Mouse (Mus musculus): ENCODE results near the gene Hoxb4. TPM values are rescaled to one million over a fixed set of nuclear protein-coding genes. Genes with fewer than 3 reads are reported as not detected.

Gene Hoxb4
- polyA plus RNA-seq, 1 experiment = not detected

- H3K27ac ChIP-seq (ENCODE audit: insufficient read depth, low read depth, low read length) = no peak overlapping the region
- no peak overlapping the region for H3K4me3 ChIP-seq (ENCODE audit: insufficient read depth, low read depth, low read length)
- no peak for TF ChIP-seq POLR2A (IDR thresholded peaks at IDR 0.05; ENCODE audit: insufficient read depth, low read depth, low read length)
- no peak for TF ChIP-seq CTCF (IDR thresholded peaks at IDR 0.05; ENCODE audit: insufficient read depth, low read depth, low read length)
- WGBS = 2% methylated on average over 4 of the region's 4 CpGs
- peaks cover 3% of the 10 kb centered on the region; the same call in 1 of the 2 replicates for H3K4me1 ChIP-seq (ENCODE audit: control insufficient read depth, insufficient read depth, low read length)
Observed at GRCm38 (mm10) chr11:96342576-96342930, 24.5 kb downstream of the Hoxb4 start.

DNA sequence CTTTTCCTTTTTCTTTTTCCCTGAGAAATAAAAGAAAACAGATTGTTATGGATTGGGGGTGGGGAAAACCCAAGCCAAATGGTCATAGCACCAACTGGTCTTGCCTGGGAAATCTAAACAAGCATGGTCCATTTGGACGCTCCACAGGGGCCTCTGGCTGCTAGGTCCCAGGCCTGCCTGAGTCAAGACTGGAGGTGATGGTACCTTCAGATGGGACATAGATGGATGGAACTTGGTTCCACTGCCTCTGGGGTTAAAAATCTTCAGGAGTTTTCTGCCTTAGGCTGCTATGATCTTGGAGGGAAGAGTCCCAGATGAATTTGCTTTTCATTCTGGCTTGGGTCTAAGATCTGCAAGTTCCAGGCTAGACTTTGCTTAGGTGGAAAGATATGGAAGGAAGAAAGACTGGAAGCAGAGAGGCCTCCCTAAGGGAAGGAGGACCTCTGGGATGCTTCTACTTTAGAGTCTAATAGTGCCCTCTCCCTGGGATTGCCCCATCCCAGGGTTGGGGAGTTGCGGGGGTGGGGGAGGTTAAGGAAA, 25.2 kb downstream of the Hoxb4 start:
- H3K27ac ChIP-seq (ENCODE audit: insufficient read depth, low read depth, low read length) = no peak overlapping the region
- H3K4me1 ChIP-seq (ENCODE audit: control insufficient read depth, insufficient read depth, low read length) = peaks cover 3% of the 10 kb centered on the region; the same call in 1 of the 2 replicates
- 7% methylated on average over 2 of the region's 2 CpGs for WGBS
- TF ChIP-seq CTCF (IDR thresholded peaks at IDR 0.05; ENCODE audit: insufficient read depth, low read depth, low read length) (no peak), POLR2A (IDR thresholded peaks at IDR 0.05; ENCODE audit: insufficient read depth, low read depth, low read length) (no peak)
- H3K4me3 ChIP-seq (ENCODE audit: insufficient read depth, low read depth, low read length) = no peak overlapping the region

DNA sequence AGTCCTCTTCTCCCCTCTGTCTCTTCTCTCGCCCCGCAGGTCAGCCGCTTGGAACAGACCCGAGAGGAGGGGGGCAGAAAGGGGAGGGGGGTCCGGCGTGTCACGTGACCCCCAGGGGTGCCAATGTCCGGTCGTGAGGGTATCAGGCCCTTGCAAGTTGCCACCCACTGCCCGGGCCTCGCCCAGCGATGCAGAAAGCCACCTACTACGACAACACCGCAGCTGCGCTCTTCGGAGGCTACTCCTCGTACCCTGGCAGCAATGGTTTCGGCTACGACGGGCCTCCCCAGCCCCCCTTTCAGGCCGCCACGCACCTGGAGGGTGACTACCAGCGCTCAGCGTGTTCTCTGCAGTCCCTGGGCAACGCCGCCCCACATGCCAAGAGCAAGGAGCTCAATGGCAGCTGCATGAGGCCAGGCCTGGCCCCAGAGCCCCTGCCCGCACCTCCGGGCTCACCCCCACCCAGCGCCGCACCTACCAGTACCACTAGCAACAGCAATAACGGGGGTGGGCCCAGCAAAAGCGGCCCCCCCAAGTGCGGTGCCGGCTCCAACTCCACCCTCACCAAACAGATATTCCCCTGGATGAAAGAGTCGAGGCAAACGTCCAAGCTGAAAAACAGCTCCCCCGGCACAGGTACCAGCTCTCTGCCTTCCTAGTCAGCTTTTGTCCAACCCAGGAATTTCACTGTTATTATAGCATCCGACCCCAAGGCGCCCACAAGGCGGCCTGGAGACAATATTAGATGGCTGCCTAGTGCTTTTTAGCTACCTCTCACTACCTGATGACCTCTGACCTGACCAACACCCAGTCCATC, 26.2 kb downstream of the Hoxb4 start:
- 2% methylated on average over 40 of the region's 40 CpGs for WGBS

GRCm38 (mm10) chr11:96344878-96345159, 26.8 kb downstream of the Hoxb4 start:
- Histone ChIP-seq H3K27ac (ENCODE audit: insufficient read depth, low read depth, low read length) (no peak overlapping the region), H3K4me3 (ENCODE audit: insufficient read depth, low read depth, low read length) (no peak overlapping the region), H3K4me1 (ENCODE audit: control insufficient read depth, insufficient read depth, low read length) (peaks cover 3% of the 10 kb centered on the region; the same call in 1 of the 2 replicates)
- WGBS = 3% methylated on average over 6 of the region's 6 CpGs
- TF ChIP-seq POLR2A (IDR thresholded peaks at IDR 0.05; ENCODE audit: insufficient read depth, low read depth, low read length) = no peak
- no peak for TF ChIP-seq CTCF (IDR thresholded peaks at IDR 0.05; ENCODE audit: insufficient read depth, low read depth, low read length)

More for the DNA sequence above, 26.2 kb downstream of the Hoxb4 start:
- no peak overlapping the region for H3K27ac ChIP-seq (ENCODE audit: insufficient read depth, low read depth, low read length)
- no peak for TF ChIP-seq CTCF (IDR thresholded peaks at IDR 0.05; ENCODE audit: insufficient read depth, low read depth, low read length)
- no peak for TF ChIP-seq POLR2A (IDR thresholded peaks at IDR 0.05; ENCODE audit: insufficient read depth, low read depth, low read length)
- peaks cover 3% of the 10 kb centered on the region; the same call in 1 of the 2 replicates for H3K4me1 ChIP-seq (ENCODE audit: control insufficient read depth, insufficient read depth, low read length)
- no peak overlapping the region for H3K4me3 ChIP-seq (ENCODE audit: insufficient read depth, low read depth, low read length)

- Histone ChIP-seq H3K4me3 (ENCODE audit: insufficient read depth, low read depth, low read length) (no peak overlapping the region), H3K27ac (ENCODE audit: insufficient read depth, low read depth, low read length) (no peak overlapping the region), H3K4me1 (ENCODE audit: control insufficient read depth, insufficient read depth, low read length) (peaks cover 3% of the 10 kb centered on the region; the same call in 1 of the 2 replicates)
- TF ChIP-seq CTCF (IDR thresholded peaks at IDR 0.05; ENCODE audit: insufficient read depth, low read depth, low read length) (no peak), POLR2A (IDR thresholded peaks at IDR 0.05; ENCODE audit: insufficient read depth, low read depth, low read length) (no peak)
- WGBS = 2% methylated on average over 43 of the region's 56 CpGs
Observed at GRCm38 (mm10) chr11:96345220-96345892, 27.3 kb downstream of the Hoxb4 start.

DNA sequence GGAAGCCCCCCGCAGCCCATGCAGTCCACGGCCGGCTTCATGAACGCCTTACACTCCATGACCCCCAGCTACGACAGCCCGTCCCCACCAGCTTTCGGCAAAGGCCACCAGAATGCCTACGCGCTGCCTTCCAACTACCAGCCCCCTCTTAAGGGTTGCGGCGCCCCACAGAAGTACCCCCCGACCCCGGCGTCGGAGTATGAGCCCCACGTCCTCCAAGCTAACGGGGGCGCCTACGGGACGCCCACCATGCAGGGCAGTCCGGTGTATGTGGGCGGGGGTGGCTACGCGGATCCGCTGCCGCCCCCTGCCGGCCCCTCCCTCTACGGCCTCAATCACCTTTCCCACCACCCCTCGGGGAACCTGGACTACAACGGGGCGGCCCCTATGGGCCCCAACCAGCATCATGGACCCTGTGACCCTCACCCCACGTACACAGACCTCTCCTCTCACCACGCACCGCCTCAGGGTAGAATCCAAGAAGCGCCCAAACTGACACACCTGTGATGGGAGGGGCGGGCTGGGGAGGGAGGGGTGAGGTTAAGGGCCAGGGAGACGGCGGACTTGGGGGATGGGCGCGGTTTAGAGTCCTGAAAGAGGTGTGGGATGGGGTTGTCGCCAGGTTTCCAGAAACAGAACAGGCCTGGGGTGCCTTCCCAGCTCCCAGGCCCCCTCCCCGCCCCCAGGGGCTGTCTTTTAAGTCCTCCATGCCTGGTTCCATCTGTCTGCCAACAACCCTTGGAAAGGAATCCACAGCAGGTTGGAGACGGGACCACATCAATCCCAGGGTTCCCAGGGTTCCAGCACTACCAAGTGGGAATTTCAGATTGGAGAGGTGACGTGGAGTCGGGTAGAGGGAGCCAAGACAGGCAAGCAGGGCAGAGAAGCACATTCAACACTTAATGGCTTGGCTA, 28.1 kb downstream of the Hoxb4 start:
- 3% methylated on average over 45 of the region's 45 CpGs for WGBS
- TF ChIP-seq CTCF (IDR thresholded peaks at IDR 0.05; ENCODE audit: insufficient read depth, low read depth, low read length) (no peak), POLR2A (IDR thresholded peaks at IDR 0.05; ENCODE audit: insufficient read depth, low read depth, low read length) (no peak)
- Histone ChIP-seq H3K27ac (ENCODE audit: insufficient read depth, low read depth, low read length) (no peak overlapping the region), H3K4me3 (ENCODE audit: insufficient read depth, low read depth, low read length) (no peak overlapping the region), H3K4me1 (ENCODE audit: control insufficient read depth, insufficient read depth, low read length) (peaks cover 3% of the 10 kb centered on the region; the same call in 1 of the 2 replicates)

DNA sequence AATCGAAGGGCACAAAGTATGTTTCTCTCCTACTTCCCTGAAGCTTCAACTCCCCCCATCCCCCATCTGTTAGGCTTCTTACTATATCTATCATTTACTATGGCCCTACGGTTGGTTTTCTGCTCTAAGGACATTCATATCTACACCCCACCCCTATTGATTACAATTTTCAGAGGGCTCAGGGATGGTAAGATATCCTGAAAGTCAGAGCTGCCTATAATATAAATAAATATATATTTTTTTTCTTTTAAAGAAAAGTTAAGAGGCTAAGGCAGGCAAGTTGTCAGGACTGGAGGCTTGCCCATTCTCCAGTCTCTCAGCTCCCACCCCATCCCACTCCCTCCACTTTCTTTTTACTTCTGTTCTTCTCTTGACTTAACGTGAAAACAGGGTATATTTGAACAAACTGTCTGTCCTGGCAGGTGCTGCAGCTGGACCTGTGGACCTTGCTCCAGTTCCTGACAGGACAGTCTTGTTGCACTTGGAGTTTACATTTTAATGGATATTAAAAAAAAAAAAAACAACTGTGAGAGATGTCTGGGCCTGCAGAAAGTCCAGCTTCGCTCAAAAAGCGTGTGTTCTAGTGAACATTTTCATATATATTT, 29.0 kb downstream of the Hoxb4 start:
- Histone ChIP-seq H3K4me1 (ENCODE audit: control insufficient read depth, insufficient read depth, low read length) (peaks cover 3% of the 10 kb centered on the region; the same call in 1 of the 2 replicates), H3K4me3 (ENCODE audit: insufficient read depth, low read depth, low read length) (no peak overlapping the region), H3K27ac (ENCODE audit: insufficient read depth, low read depth, low read length) (no peak overlapping the region)
- TF ChIP-seq CTCF (IDR thresholded peaks at IDR 0.05; ENCODE audit: insufficient read depth, low read depth, low read length) (no peak), POLR2A (IDR thresholded peaks at IDR 0.05; ENCODE audit: insufficient read depth, low read depth, low read length) (no peak)
- 9% methylated on average over 5 of the region's 5 CpGs for WGBS

DNA sequence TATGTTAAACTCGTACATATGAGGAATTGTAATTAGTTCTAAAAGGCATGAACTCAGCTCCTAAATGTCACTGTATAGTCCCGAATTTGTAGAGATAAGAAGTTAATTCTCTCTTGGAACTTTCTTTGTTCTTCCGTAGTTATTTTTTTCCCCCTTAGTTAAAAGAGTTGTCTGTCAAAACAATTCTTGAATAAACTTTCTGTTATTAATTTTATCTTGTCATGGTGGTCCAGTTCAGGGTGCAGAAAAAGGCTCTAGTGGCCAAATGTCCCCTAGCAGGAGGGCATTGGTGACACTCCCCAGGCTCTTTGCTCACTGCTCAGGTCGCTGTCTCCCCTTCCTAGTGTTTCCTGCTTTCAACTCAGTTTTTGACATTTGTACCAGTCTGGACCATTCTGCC, 29.6 kb downstream of the Hoxb4 start:
- peaks cover 3% of the 10 kb centered on the region; the same call in 1 of the 2 replicates for H3K4me1 ChIP-seq (ENCODE audit: control insufficient read depth, insufficient read depth, low read length)
- no peak overlapping the region for H3K27ac ChIP-seq (ENCODE audit: insufficient read depth, low read depth, low read length)
- no peak for TF ChIP-seq POLR2A (IDR thresholded peaks at IDR 0.05; ENCODE audit: insufficient read depth, low read depth, low read length)
- TF ChIP-seq CTCF (IDR thresholded peaks at IDR 0.05; ENCODE audit: insufficient read depth, low read depth, low read length) = no peak
- 7% methylated on average over 4 of the region's 4 CpGs for WGBS
- H3K4me3 ChIP-seq (ENCODE audit: insufficient read depth, low read depth, low read length) = no peak overlapping the region

Data from olfactory bulb, adult 2 months (tissue).